ENCODE assay signal across 20 mouse cellular contexts in the genomic region with DNA sequence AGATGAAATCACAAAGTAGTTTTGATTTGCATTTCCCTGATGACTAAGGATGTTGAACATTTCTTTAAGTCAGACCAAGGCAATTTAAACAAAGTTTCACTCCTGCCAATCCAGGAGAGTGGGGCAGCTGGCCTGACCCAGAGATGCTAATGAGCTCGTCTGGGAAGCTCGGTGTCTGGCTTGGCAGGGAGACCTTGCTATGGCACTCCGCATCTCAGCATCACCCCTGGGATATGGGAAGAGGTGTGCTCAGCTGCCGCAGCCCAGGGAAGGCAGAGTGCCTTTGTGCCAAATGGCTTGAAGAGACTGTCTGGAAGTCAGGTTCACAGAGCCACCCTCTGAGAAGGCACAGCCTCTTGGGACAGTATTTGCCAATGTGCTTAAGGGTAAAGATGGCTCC.
DNase-seq lines count a peak whose midpoint lies in the region; ATAC-seq and TF ChIP-seq lines count a peak whose summit lies in the region.
"Had no signal": no experiment of that assay in that cellular context is flagged by ENCODE, and none has a peak within 500 bp of the region (broad histone marks: within the 10 kb centered on the region; RNA-seq: fewer than 3 reads in every experiment).

No protein-coding gene starts in this region.

- DNase-seq in heart, adult 11 months, result peak; percentile 72
- DNase-seq in heart, postnatal 25 days (ENCODE audit: low spot score), result no peak
- no peak for DNase-seq in hindbrain, embryonic 14.5 days (ENCODE audit: low spot score)
- DNase-seq in midbrain, embryonic 14.5 days, result peak; percentile 42
- DNase-seq in brain, embryonic 14.5 days (ENCODE audit: low read depth), result peak; percentile 43
- DNase-seq in gastrocnemius, adult 18-20 months (ENCODE audit: low spot score), result no peak
- DNase-seq: adrenal gland, adult 2 months; adrenal gland, postnatal 10 days; adrenal gland, postnatal 25 days; cerebellum, adult 11-12 months; cerebellum, adult 2 months; cerebellum, adult 9-10 months; cerebellum, postnatal 25 days; forebrain, postnatal 0 days had no signal

- H3K4me1 ChIP-seq in hindbrain, embryonic 14.5 days (replicated peaks; ENCODE audit: control insufficient read depth, insufficient read depth, low read length), result peaks cover 3% of the 10 kb centered on the region
- H3K4me1 ChIP-seq in hindbrain, embryonic 12.5 days, result peaks cover 9% of the 10 kb centered on the region
- H3K4me1 ChIP-seq in midbrain, embryonic 14.5 days (ENCODE audit: control insufficient read depth, insufficient read depth, low read length), result peaks cover 9% of the 10 kb centered on the region; the same call in 1 of the 2 replicates
- H3K4me1 ChIP-seq in midbrain, embryonic 16.5 days (ENCODE audit: control insufficient read depth, insufficient read depth, low read length), result peaks cover 4% of the 10 kb centered on the region; the same call in 1 of the 2 replicates
- H3K4me1 ChIP-seq: embryonic facial prominence, embryonic 12.5 days had no signal

- no peak for TF ChIP-seq CTCF in brain, embryonic 14.5 days (IDR thresholded peaks at IDR 0.05; ENCODE audit: borderline replicate concordance, extremely low read depth, insufficient read depth, insufficient read length)

- 28% methylated on average over 4 of the region's 4 CpGs for WGBS in hindbrain, embryonic 14.5 days
- 38% methylated on average over 4 of the region's 4 CpGs for WGBS in hindbrain, embryonic 12.5 days
- WGBS in midbrain, embryonic 14.5 days, result 36% methylated on average over 4 of the region's 4 CpGs
- WGBS in midbrain, embryonic 16.5 days, result 38% methylated on average over 4 of the region's 4 CpGs

- H3K27me3 ChIP-seq in hindbrain, embryonic 14.5 days (ENCODE audit: control insufficient read depth, insufficient read depth, low read length), result no peaks in the 10 kb centered on the region
- no peaks in the 10 kb centered on the region for H3K27me3 ChIP-seq in hindbrain, embryonic 12.5 days
- H3K27me3 ChIP-seq in midbrain, embryonic 14.5 days (ENCODE audit: control insufficient read depth, insufficient read depth, low read length), result no peaks in the 10 kb centered on the region
- H3K27me3 ChIP-seq in midbrain, embryonic 16.5 days (ENCODE audit: control insufficient read depth, insufficient read depth, low read depth, low read length), result no peaks in the 10 kb centered on the region
- H3K27me3 ChIP-seq: embryonic facial prominence, embryonic 12.5 days; forebrain, embryonic 13.5 days; forebrain, embryonic 15.5 days had no signal

- ATAC-seq in hindbrain, embryonic 14.5 days (ENCODE audit: low FRiP score), result no peak
- no peak for ATAC-seq in hindbrain, embryonic 12.5 days (ENCODE audit: low FRiP score)
- ATAC-seq in midbrain, embryonic 14.5 days (ENCODE audit: low FRiP score, low TSS enrichment), result no peak
- no peak for ATAC-seq in midbrain, embryonic 16.5 days
- ATAC-seq: forebrain, embryonic 13.5 days; forebrain, embryonic 15.5 days; forebrain, postnatal 0 days had no signal

- TF ChIP-seq POLR2A in brain, embryonic 14.5 days (IDR thresholded peaks at IDR 0.05; ENCODE audit: borderline replicate concordance, extremely low read depth, insufficient read depth, insufficient read length, poor library complexity, severe bottlenecking), result no peak

- no peak overlapping the region for H3K9ac ChIP-seq in hindbrain, embryonic 14.5 days
- no peak overlapping the region for H3K9ac ChIP-seq in hindbrain, embryonic 12.5 days
- H3K9ac ChIP-seq in midbrain, embryonic 14.5 days (replicated peaks; ENCODE audit: low read length), result no peak overlapping the region
- H3K9ac ChIP-seq in midbrain, embryonic 16.5 days (ENCODE audit: low read depth, low read length), result no peak overlapping the region
- H3K9ac ChIP-seq: embryonic facial prominence, embryonic 12.5 days; forebrain, embryonic 13.5 days; forebrain, embryonic 15.5 days; forebrain, postnatal 0 days had no signal

- H3K27ac ChIP-seq in hindbrain, embryonic 14.5 days, result peak overlapping the region; percentile 20; the same call in 1 of the 2 replicates
- no peak overlapping the region for H3K27ac ChIP-seq in hindbrain, embryonic 12.5 days
- H3K27ac ChIP-seq in midbrain, embryonic 14.5 days (replicated peaks; ENCODE audit: low read depth, low read length), result no peak overlapping the region
- H3K27ac ChIP-seq in midbrain, embryonic 16.5 days (ENCODE audit: low read length), result no peak overlapping the region
- H3K27ac ChIP-seq: embryonic facial prominence, embryonic 10.5 days; embryonic facial prominence, embryonic 12.5 days; forebrain, embryonic 13.5 days; forebrain, embryonic 15.5 days had no signal

- intact Hi-C loops in heart, postnatal 25 days (cut with DNase I), result no loop called here

- H3K36me3 ChIP-seq in hindbrain, embryonic 14.5 days (replicated peaks; ENCODE audit: control insufficient read depth, insufficient read depth), result no peaks in the 10 kb centered on the region
- H3K36me3 ChIP-seq in hindbrain, embryonic 12.5 days, result no peaks in the 10 kb centered on the region
- no peaks in the 10 kb centered on the region for H3K36me3 ChIP-seq in midbrain, embryonic 14.5 days (ENCODE audit: control insufficient read depth, insufficient read depth, low read length)
- H3K36me3 ChIP-seq in midbrain, embryonic 16.5 days (ENCODE audit: control insufficient read depth, insufficient read depth, low read length), result no peaks in the 10 kb centered on the region
- H3K36me3 ChIP-seq: embryonic facial prominence, embryonic 10.5 days; embryonic facial prominence, embryonic 12.5 days; forebrain, embryonic 15.5 days had no signal

- no peaks in the 10 kb centered on the region for H3K9me3 ChIP-seq in hindbrain, embryonic 14.5 days (ENCODE audit: control insufficient read depth, low read length)
- no peaks in the 10 kb centered on the region for H3K9me3 ChIP-seq in hindbrain, embryonic 12.5 days (replicated peaks)
- no peaks in the 10 kb centered on the region for H3K9me3 ChIP-seq in midbrain, embryonic 14.5 days (ENCODE audit: control insufficient read depth, low read length)
- H3K9me3 ChIP-seq in midbrain, embryonic 16.5 days (replicated peaks; ENCODE audit: control insufficient read depth, low read length, poor library complexity, severe bottlenecking), result no peaks in the 10 kb centered on the region
- H3K9me3 ChIP-seq: embryonic facial prominence, embryonic 10.5 days; embryonic facial prominence, embryonic 12.5 days; forebrain, embryonic 13.5 days; forebrain, embryonic 15.5 days had no signal

- H3K4me2 ChIP-seq in hindbrain, embryonic 14.5 days (replicated peaks), result no peak overlapping the region
- no peak overlapping the region for H3K4me2 ChIP-seq in hindbrain, embryonic 12.5 days (replicated peaks)
- no peak overlapping the region for H3K4me2 ChIP-seq in midbrain, embryonic 14.5 days (ENCODE audit: low read length)
- H3K4me2 ChIP-seq in midbrain, embryonic 16.5 days (ENCODE audit: low read length), result no peak overlapping the region
- H3K4me2 ChIP-seq: embryonic facial prominence, embryonic 12.5 days; forebrain, embryonic 13.5 days; forebrain, embryonic 15.5 days had no signal

- H3K4me3 ChIP-seq in hindbrain, embryonic 14.5 days (replicated peaks; ENCODE audit: low read length), result no peak overlapping the region
- H3K4me3 ChIP-seq in hindbrain, embryonic 12.5 days, result no peak overlapping the region
- no peak overlapping the region for H3K4me3 ChIP-seq in midbrain, embryonic 14.5 days (replicated peaks; ENCODE audit: low read depth, low read length)
- no peak overlapping the region for H3K4me3 ChIP-seq in midbrain, embryonic 16.5 days (ENCODE audit: low read depth, low read length)
- H3K4me3 ChIP-seq: embryonic facial prominence, embryonic 10.5 days; embryonic facial prominence, embryonic 12.5 days; forebrain, embryonic 13.5 days; forebrain, embryonic 15.5 days had no signal

Comparison
In these comparisons a context has a peak if more than half of its experiments do, and no peak if none do; other contexts are left out.
1. DNase-seq: peak in heart, adult 11 months (single experiment), midbrain, embryonic 14.5 days (single experiment) and brain, embryonic 14.5 days (single experiment); none in heart, postnatal 25 days (single experiment), hindbrain, embryonic 14.5 days (single experiment) and gastrocnemius, adult 18-20 months (single experiment).